Mouse (Mus musculus): ENCODE results near the gene Stx1a.
A peak's percentile ranks its signal among the peaks of the same experiment; 100 is the strongest.

- peak; percentile 19; the same call in 1 of the 2 replicates for TF ChIP-seq POLR2A (IDR thresholded peaks at IDR 0.05; ENCODE audit: low read depth, low read length)
- no peak for TF ChIP-seq CTCF (IDR thresholded peaks at IDR 0.05; ENCODE audit: extremely low read depth, insufficient read length, insufficient replicate concordance, low read depth, low read length)
Measured at GRCm38 (mm10) chr5:134983111-134983510, 40.2 kb upstream of the Stx1a start.
